Mouse (Mus musculus) neural tube, embryonic 15.5 days (tissue): ENCODE data around the gene Tnip1. TPM values are rescaled to one million over a fixed set of nuclear protein-coding genes. Genes with fewer than 3 reads are reported as not detected.

Source experiments
- ATAC-seq: fragments of 200-750 bp; cut with Nextera tagmentation; 2 replicates; pipeline ENCODE4 v1.8.0; 2017; ENCODE audit warnings: mild to moderate bottlenecking, moderate TSS enrichment, moderate library complexity; ENCODE audit not compliant: low FRiP score
- H3K27ac ChIP-seq: fragments of 300-500 bp; sonication (generic); replicated peaks from 2 replicates; pipeline ENCODE4 v1.5.1; 2015; ENCODE audit warnings: mild to moderate bottlenecking, inconsistent platforms
- H3K27me3 ChIP-seq: fragments of 300-500 bp; sonication (generic); replicated peaks from 2 replicates; pipeline ENCODE4 v1.6.1; 2015; ENCODE audit warnings: inconsistent platforms
- H3K36me3 ChIP-seq: fragments of 300-500 bp; sonication (generic); 2 replicates; pipeline ENCODE4 v1.6.1; 2015; ENCODE audit warnings: inconsistent platforms
- H3K4me1 ChIP-seq: fragments of 300-500 bp; sonication (generic); 2 replicates; pipeline ENCODE4 v1.6.1; 2015; ENCODE audit warnings: inconsistent platforms
- H3K4me2 ChIP-seq: fragments of 300-500 bp; sonication (generic); 2 replicates; pipeline ENCODE4 v1.6.1; 2015; ENCODE audit warnings: inconsistent platforms, mild to moderate bottlenecking, moderate library complexity
- H3K4me3 ChIP-seq: fragments of 300-500 bp; sonication (generic); replicated peaks from 2 replicates; pipeline ENCODE4 v1.5.1; 2015; ENCODE audit warnings: mild to moderate bottlenecking, inconsistent platforms
- H3K9ac ChIP-seq: fragments of 300-500 bp; sonication (generic); replicated peaks from 2 replicates; pipeline ENCODE4 v1.6.1; 2015; ENCODE audit warnings: mild to moderate bottlenecking, inconsistent platforms
- H3K9me3 ChIP-seq: fragments of 300-500 bp; sonication (generic); replicated peaks from 2 replicates; pipeline ENCODE4 v1.6.1; 2016; ENCODE audit warnings: inconsistent platforms
- WGBS: fragments of 180-500 bp; shearing (Covaris S2); methylation state at CpG from one replicate; pipeline ENCODE4 v1.1.7; 2015; ENCODE audit warnings: mixed read lengths; 5-methylcytosine and 5-hydroxymethylcytosine counted together
- polyA plus RNA-seq: library from polyadenylated mRNA; unstranded; fragments of >200 nt; fragmentation: Nextera tagmentation; extraction: Ambion mirVana; gene quantifications from 2 replicates; pipeline ENCODE4 v1.2.1, GENCODE M21; 2015

Tnip1 gene
- polyA plus RNA-seq, 1 experiment from 2014 or later, result 20.0 TPM

DNA sequence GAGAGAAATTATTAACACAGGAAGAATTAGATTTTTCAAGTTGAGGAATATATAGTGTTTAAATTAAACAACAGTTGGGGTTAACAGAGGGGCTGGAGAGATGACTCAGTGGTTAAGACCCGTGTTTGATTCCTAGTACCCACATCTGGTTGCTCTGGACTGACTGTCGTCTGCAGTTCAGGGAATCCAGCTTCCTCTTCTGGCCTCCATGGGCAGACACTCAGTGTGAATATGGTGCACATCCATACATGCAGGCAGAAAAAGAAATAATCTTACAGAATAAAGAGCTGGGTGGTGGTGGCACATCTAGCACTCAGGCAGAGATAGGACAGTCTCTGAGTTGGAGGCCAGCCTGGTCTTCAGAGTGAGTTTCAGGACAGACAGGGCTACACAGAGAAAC, 94.3 kb downstream of the Tnip1 start:
- ATAC-seq, result no peak
- no peaks in the 10 kb centered on the region for H3K27me3 ChIP-seq
- 81% methylated on average over 2 of the region's 2 CpGs for WGBS
- H3K36me3 ChIP-seq, result peaks cover 36% of the 10 kb centered on the region
- H3K4me1 ChIP-seq, result peaks cover 31% of the 10 kb centered on the region
- no peak overlapping the region for H3K27ac ChIP-seq
- H3K4me3 ChIP-seq, result no peak overlapping the region
- H3K4me2 ChIP-seq, result peak overlapping the region; percentile 70
- H3K9ac ChIP-seq, result no peak overlapping the region
- no peaks in the 10 kb centered on the region for H3K9me3 ChIP-seq

GRCm38 (mm10) chr11:54867903-54868434, 94.7 kb downstream of the Tnip1 start:
- Histone ChIP-seq H3K27ac (no peak overlapping the region), H3K4me3 (peak overlapping the region; percentile 95), H3K9me3 (no peaks in the 10 kb centered on the region), H3K9ac (no peak overlapping the region), H3K27me3 (no peaks in the 10 kb centered on the region), H3K4me1 (peaks cover 33% of the 10 kb centered on the region), H3K36me3 (peaks cover 33% of the 10 kb centered on the region), H3K4me2 (peak overlapping the region; percentile 70)
- WGBS, result 87% methylated on average over 3 of the region's 3 CpGs
- no peak for ATAC-seq

- peaks cover 25% of the 10 kb centered on the region for H3K36me3 ChIP-seq
- H3K4me3 ChIP-seq, result peak overlapping the region; percentile 95
- H3K27ac ChIP-seq, result peak overlapping the region; percentile 94
- H3K27me3 ChIP-seq, result no peaks in the 10 kb centered on the region
- peak overlapping the region; percentile 70 for H3K4me2 ChIP-seq
- peaks cover 37% of the 10 kb centered on the region for H3K4me1 ChIP-seq
- no peaks in the 10 kb centered on the region for H3K9me3 ChIP-seq
- H3K9ac ChIP-seq, result peak overlapping the region; percentile 97
- 0 out of 2 replicates have a peak, but pooled peaks have one; percentile 13 for ATAC-seq
- WGBS, result under 1% methylated on average over 5 of the region's 5 CpGs
Observed at GRCm38 (mm10) chr11:54867049-54867385, 95.7 kb downstream of the Tnip1 start.

DNA sequence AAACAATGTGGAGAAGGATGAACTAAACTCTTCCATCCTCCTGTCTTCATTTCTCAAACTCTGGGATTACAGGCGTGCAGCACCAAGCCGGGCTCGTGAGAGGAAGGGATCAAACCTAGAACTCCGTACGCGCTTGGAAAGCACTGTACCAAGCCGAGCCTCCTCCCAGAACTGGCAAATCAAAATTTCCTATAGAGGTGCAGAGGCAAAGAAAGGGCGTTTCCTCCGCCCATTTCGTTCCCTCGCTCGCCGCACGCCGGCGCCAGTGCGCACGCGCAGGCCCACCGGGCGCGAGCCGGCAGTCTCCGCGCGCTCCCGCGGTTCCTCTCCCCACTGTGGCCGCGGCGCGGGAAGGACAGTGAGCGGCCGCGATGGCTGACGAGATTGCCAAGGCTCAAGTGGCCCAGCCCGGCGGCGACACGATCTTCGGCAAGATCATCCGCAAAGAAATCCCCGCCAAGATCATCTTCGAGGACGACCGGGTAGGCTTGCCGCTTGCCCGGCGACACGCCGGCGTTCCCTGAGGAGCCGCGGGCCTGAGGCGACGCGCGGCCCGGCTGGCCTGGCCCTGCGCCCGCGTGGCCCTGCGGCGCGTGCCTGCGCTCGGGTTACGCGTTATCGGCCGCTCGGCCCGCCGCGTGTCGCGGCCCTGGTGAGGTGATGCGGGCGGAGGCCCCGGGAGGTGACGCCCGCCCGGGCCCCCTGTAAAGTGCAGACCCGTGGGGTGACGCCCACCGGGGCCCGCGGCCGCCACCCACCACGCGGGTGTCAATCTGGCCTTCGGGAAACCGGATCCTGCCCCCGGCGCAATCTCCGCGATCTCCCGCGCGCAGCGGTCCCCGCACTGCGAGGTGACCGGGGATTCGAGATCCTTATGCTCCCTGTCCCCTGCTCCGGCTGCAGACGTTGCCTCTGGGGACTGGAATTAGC, 96.3 kb downstream of the Tnip1 start, which contains the start of gene Hint1:
Gene Hint1, plus strand, starts transcription at position 265 of the 930 bp plus-strand sequence.
- Histone ChIP-seq H3K36me3 (peaks cover 19% of the 10 kb centered on the region), H3K4me1 (peaks cover 37% of the 10 kb centered on the region), H3K9me3 (no peaks in the 10 kb centered on the region), H3K4me2 (peak within 1 kb of the TSS; percentile 70), H3K4me3 (peak within 1 kb of the TSS; percentile 95), H3K9ac (peak within 1 kb of the TSS; percentile 97), H3K27ac (peak within 1 kb of the TSS; percentile 94), H3K27me3 (no peaks in the 10 kb centered on the region)
- peak; percentile 83 for ATAC-seq
- WGBS, result under 1% methylated on average over 82 of the region's 107 CpGs

- Histone ChIP-seq H3K27ac (peak overlapping the region; percentile 94), H3K4me1 (peaks cover 37% of the 10 kb centered on the region), H3K4me2 (peak overlapping the region; percentile 70), H3K9me3 (no peaks in the 10 kb centered on the region), H3K27me3 (no peaks in the 10 kb centered on the region), H3K4me3 (peak overlapping the region; percentile 95), H3K36me3 (peaks cover 11% of the 10 kb centered on the region), H3K9ac (peak overlapping the region; percentile 97)
- 0 out of 2 replicates have a peak, but pooled peaks have one; percentile 6 for ATAC-seq
- WGBS, result 77% methylated on average over 6 of the region's 6 CpGs
Observed at GRCm38 (mm10) chr11:54865330-54866085, 97.2 kb downstream of the Tnip1 start.

- Histone ChIP-seq H3K27ac (no peak overlapping the region), H3K4me2 (no peak overlapping the region), H3K9ac (no peak overlapping the region), H3K9me3 (no peaks in the 10 kb centered on the region), H3K4me3 (no peak overlapping the region), H3K27me3 (no peaks in the 10 kb centered on the region), H3K4me1 (peaks cover 25% of the 10 kb centered on the region), H3K36me3 (no peaks in the 10 kb centered on the region)
- ATAC-seq, result no peak
- 45% methylated on average over 10 of the region's 10 CpGs for WGBS
Observed at GRCm38 (mm10) chr11:54862621-54863520, 99.8 kb downstream of the Tnip1 start.

DNA sequence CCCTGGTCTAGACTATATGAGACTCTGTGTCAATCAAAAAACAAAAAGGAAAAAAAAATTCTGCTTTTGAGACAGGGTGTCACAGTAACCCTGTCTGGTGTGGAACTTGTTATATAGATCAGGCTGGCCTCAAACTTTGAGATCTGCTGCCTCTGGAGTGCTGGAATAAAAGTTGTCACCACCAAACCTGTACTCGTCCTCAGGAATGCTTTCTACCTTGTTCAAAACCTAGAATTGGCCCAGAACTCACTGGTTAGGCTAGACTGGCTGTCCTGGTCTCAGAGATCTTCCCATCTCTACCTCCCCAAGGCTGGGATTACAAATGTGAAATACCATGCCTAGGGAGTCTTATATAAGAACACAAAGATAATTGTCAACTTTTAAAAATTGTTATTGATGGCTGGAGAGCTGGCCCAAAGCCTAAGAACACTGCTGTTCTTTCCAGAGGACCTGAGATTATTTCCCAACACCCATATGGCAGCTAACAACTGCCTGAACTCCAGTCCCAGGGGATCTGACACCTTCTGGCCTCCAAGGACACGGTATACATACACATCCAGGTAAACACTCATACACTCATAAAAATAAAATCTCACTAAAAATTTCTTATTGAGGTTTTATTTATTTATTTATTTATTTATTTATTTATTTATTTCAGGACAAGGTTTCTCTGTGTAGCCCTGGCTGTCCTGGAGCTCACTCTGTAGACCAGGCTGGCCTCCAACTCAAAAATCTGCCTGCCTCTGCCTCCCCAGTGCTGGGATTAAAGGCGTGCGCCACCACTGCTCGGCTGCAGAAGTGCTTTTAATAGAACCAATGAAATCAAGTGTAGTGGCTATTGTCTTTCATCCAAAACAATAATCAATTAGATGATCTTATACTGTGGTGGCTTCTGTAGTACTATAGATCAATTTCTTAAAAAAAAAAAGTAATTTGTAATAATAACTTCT, 101.0 kb downstream of the Tnip1 start:
- Histone ChIP-seq H3K36me3 (no peaks in the 10 kb centered on the region), H3K27ac (peak overlapping the region; percentile 91), H3K9ac (no peak overlapping the region), H3K4me2 (no peak overlapping the region), H3K9me3 (no peaks in the 10 kb centered on the region), H3K27me3 (no peaks in the 10 kb centered on the region), H3K4me3 (no peak overlapping the region), H3K4me1 (peaks cover 17% of the 10 kb centered on the region)
- 95% methylated on average over 5 of the region's 5 CpGs for WGBS
- no peak for ATAC-seq

Other genes with a start within 250 kb of the Tnip1 start
- 120 and 130 TPM in 2 replicates for gene Cdc42se2, start 175.2 kb downstream of the Tnip1 start, polyA plus RNA-seq
- gene Lyrm7, start 102.0 kb downstream of the Tnip1 start, polyA plus RNA-seq, result 10.5 and 11.8 TPM in 2 replicates
- gene Hint1, start 96.5 kb downstream of the Tnip1 start, polyA plus RNA-seq, result 794 and 878 TPM in 2 replicates
- gene Gpx3, start 60.5 kb downstream of the Tnip1 start, polyA plus RNA-seq, result 69.2 and 82.4 TPM in 2 replicates
- 98.4 and 142 TPM in 2 replicates for gene Anxa6, start 70.5 kb upstream of the Tnip1 start, polyA plus RNA-seq
- gene Ccdc69, start 115.2 kb upstream of the Tnip1 start, polyA plus RNA-seq, result 0.56 and 2.7 TPM in 2 replicates
- 33.1 and 37.1 TPM in 2 replicates for gene Gm2a, start 135.2 kb upstream of the Tnip1 start, polyA plus RNA-seq
- gene Slc36a3, start 188.8 kb upstream of the Tnip1 start, polyA plus RNA-seq, result not detected in 2 replicates
- gene Slc36a2, start 222.2 kb upstream of the Tnip1 start, polyA plus RNA-seq, result 0.51 and 0.55 TPM in 2 replicates
- gene Slc36a1, start 241.4 kb upstream of the Tnip1 start, polyA plus RNA-seq, result 4.7 and 6.7 TPM in 2 replicates